Mouse (Mus musculus): ENCODE measurements around the gene Naglu. TPM values are rescaled to one million over a fixed set of nuclear protein-coding genes. Genes with fewer than 3 reads are reported as not detected.

The Naglu gene
- polyA plus RNA-seq, 1 experiment, result 24.9 TPM

GRCm38 (mm10) chr11:101053974-101054373 is 15.8 kb upstream of the Naglu start:
- TF ChIP-seq POLR2A (IDR thresholded peaks at IDR 0.05; ENCODE audit: low read depth, low read length) (no peak), CTCF (IDR thresholded peaks at IDR 0.05; ENCODE audit: borderline replicate concordance, insufficient read depth, low read length) (no peak)
- H3K4me1 ChIP-seq (ENCODE audit: control insufficient read depth, insufficient read depth, low read length), result 0 out of 2 replicates have a peak, but pooled peaks cover 6% of the 10 kb centered on the region

GRCm38 (mm10) chr11:101055418-101055817 is 14.4 kb upstream of the Naglu start:
- Histone ChIP-seq H3K27ac (ENCODE audit: insufficient read depth, low read length) (no peak overlapping the region), H3K4me1 (ENCODE audit: control insufficient read depth, insufficient read depth, low read length) (peaks cover 16% of the 10 kb centered on the region), H3K4me3 (ENCODE audit: insufficient read depth, low read length) (no peak overlapping the region)
- TF ChIP-seq POLR2A (IDR thresholded peaks at IDR 0.05; ENCODE audit: low read depth, low read length) (no peak), CTCF (IDR thresholded peaks at IDR 0.05; ENCODE audit: borderline replicate concordance, insufficient read depth, low read length) (no peak)

More at GRCm38 (mm10) chr11:101053974-101054373, 15.8 kb upstream of the Naglu start:
- Histone ChIP-seq H3K27ac (ENCODE audit: insufficient read depth, low read length) (no peak overlapping the region), H3K4me3 (ENCODE audit: insufficient read depth, low read length) (no peak overlapping the region)

GRCm38 (mm10) chr11:101056885-101057284 is 12.9 kb upstream of the Naglu start:
- TF ChIP-seq POLR2A (IDR thresholded peaks at IDR 0.05; ENCODE audit: low read depth, low read length) (no peak), CTCF (IDR thresholded peaks at IDR 0.05; ENCODE audit: borderline replicate concordance, insufficient read depth, low read length) (no peak)
- Histone ChIP-seq H3K4me3 (ENCODE audit: insufficient read depth, low read length) (no peak overlapping the region), H3K4me1 (ENCODE audit: control insufficient read depth, insufficient read depth, low read length) (peaks cover 18% of the 10 kb centered on the region), H3K27ac (ENCODE audit: insufficient read depth, low read length) (peak overlapping the region; percentile 70)

GRCm38 (mm10) chr11:101057860-101058259 is 12.0 kb upstream of the Naglu start:
- no peak for TF ChIP-seq CTCF (IDR thresholded peaks at IDR 0.05; ENCODE audit: borderline replicate concordance, insufficient read depth, low read length)
- TF ChIP-seq POLR2A (IDR thresholded peaks at IDR 0.05; ENCODE audit: low read depth, low read length), result no peak
- Histone ChIP-seq H3K4me1 (ENCODE audit: control insufficient read depth, insufficient read depth, low read length) (peaks cover 23% of the 10 kb centered on the region), H3K4me3 (ENCODE audit: insufficient read depth, low read length) (no peak overlapping the region), H3K27ac (ENCODE audit: insufficient read depth, low read length) (no peak overlapping the region)

- TF ChIP-seq POLR2A (IDR thresholded peaks at IDR 0.05; ENCODE audit: low read depth, low read length), result no peak
- no peak for TF ChIP-seq CTCF (IDR thresholded peaks at IDR 0.05; ENCODE audit: borderline replicate concordance, insufficient read depth, low read length)
- Histone ChIP-seq H3K4me3 (ENCODE audit: insufficient read depth, low read length) (no peak overlapping the region), H3K4me1 (ENCODE audit: control insufficient read depth, insufficient read depth, low read length) (peaks cover 30% of the 10 kb centered on the region), H3K27ac (ENCODE audit: insufficient read depth, low read length) (0 out of 2 replicates have a peak overlapping the region, but pooled peaks have one; percentile 96)
These were observed 11.1 kb upstream of the Naglu start for GRCm38 (mm10) chr11:101058726-101059125.

DNA sequence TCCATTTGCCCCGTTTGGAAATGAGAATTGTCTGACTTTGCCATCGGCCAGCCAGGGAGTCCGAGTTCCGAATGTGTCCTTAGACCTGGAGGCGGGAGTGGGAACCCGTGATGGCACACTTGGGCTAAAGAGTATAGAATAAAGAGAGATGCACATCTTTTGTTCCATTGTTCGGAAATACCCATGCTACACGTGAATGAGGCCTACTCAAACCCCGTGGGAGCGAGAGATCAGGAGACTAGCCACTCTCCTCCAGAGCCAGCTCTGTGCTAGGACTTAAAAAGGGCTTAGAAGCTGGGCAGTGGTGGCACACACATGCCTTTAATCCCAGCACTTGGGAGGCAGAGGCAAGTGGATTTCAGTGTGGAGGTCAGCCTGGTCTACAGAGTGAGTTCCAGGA is 10.3 kb upstream of the Naglu start:
- no peak overlapping the region for H3K4me3 ChIP-seq (ENCODE audit: insufficient read depth, low read length)
- TF ChIP-seq POLR2A (IDR thresholded peaks at IDR 0.05; ENCODE audit: low read depth, low read length), result no peak
- TF ChIP-seq CTCF (IDR thresholded peaks at IDR 0.05; ENCODE audit: borderline replicate concordance, insufficient read depth, low read length), result no peak
- peak overlapping the region; percentile 96 for H3K27ac ChIP-seq (ENCODE audit: insufficient read depth, low read length)
- peaks cover 32% of the 10 kb centered on the region for H3K4me1 ChIP-seq (ENCODE audit: control insufficient read depth, insufficient read depth, low read length)

DNA sequence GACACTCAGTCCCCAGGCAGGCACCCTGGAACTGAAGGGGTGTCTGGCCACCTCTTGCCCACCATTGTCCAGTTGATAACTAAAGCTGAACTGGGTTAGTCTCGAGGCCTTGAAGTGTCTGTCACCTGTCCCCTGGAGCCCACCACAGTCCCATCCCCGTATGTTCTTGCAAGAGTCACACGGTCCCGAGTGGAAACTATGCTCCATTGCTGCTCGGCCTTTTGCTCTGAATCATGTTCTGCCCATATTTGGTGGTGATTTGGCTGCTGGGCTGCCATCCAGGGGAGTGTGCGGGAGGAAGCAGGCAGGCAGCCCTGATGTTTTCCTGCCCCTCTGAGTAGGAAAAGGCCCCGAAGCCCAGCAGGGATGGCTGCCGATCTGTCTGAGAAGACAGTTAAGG is 9.7 kb upstream of the Naglu start:
- Histone ChIP-seq H3K27ac (ENCODE audit: insufficient read depth, low read length) (peak overlapping the region; percentile 96), H3K4me3 (ENCODE audit: insufficient read depth, low read length) (no peak overlapping the region), H3K4me1 (ENCODE audit: control insufficient read depth, insufficient read depth, low read length) (peaks cover 32% of the 10 kb centered on the region)
- TF ChIP-seq POLR2A (IDR thresholded peaks at IDR 0.05; ENCODE audit: low read depth, low read length), result 0 out of 2 replicates have a peak, but pooled peaks have one; percentile 34
- TF ChIP-seq CTCF (IDR thresholded peaks at IDR 0.05; ENCODE audit: borderline replicate concordance, insufficient read depth, low read length), result no peak

- no peak overlapping the region for H3K4me3 ChIP-seq (ENCODE audit: insufficient read depth, low read length)
- H3K27ac ChIP-seq (ENCODE audit: insufficient read depth, low read length), result peak overlapping the region; percentile 11; the same call in 1 of the 2 replicates
- no peak for TF ChIP-seq POLR2A (IDR thresholded peaks at IDR 0.05; ENCODE audit: low read depth, low read length)
- no peak for TF ChIP-seq CTCF (IDR thresholded peaks at IDR 0.05; ENCODE audit: borderline replicate concordance, insufficient read depth, low read length)
- H3K4me1 ChIP-seq (ENCODE audit: control insufficient read depth, insufficient read depth, low read length), result peaks cover 32% of the 10 kb centered on the region
These were observed 8.8 kb upstream of the Naglu start for GRCm38 (mm10) chr11:101061049-101061448.

GRCm38 (mm10) chr11:101062165-101062884 is 7.5 kb upstream of the Naglu start:
- Histone ChIP-seq H3K4me3 (ENCODE audit: insufficient read depth, low read length) (no peak overlapping the region), H3K27ac (ENCODE audit: insufficient read depth, low read length) (peak overlapping the region; percentile 93), H3K4me1 (ENCODE audit: control insufficient read depth, insufficient read depth, low read length) (peaks cover 27% of the 10 kb centered on the region)
- TF ChIP-seq POLR2A (IDR thresholded peaks at IDR 0.05; ENCODE audit: low read depth, low read length) (peak; percentile 40), CTCF (IDR thresholded peaks at IDR 0.05; ENCODE audit: borderline replicate concordance, insufficient read depth, low read length) (no peak)

- TF ChIP-seq POLR2A (IDR thresholded peaks at IDR 0.05; ENCODE audit: low read depth, low read length), result no peak
- no peak for TF ChIP-seq CTCF (IDR thresholded peaks at IDR 0.05; ENCODE audit: borderline replicate concordance, insufficient read depth, low read length)
- Histone ChIP-seq H3K4me3 (ENCODE audit: insufficient read depth, low read length) (no peak overlapping the region), H3K4me1 (ENCODE audit: control insufficient read depth, insufficient read depth, low read length) (peaks cover 26% of the 10 kb centered on the region), H3K27ac (ENCODE audit: insufficient read depth, low read length) (peak overlapping the region; percentile 93)
These were observed 6.7 kb upstream of the Naglu start for GRCm38 (mm10) chr11:101062971-101063675.

All from embryonic fibroblast, embryonic 13.5 days (primary cell).